10 mouse cellular contexts compared by ENCODE assay signal in genomic region chr1:168163521-168164233, GRCm38 (mm10).
A peak's percentile ranks its signal among the peaks of the same experiment; 100 is the strongest.
DNase-seq lines count a peak whose midpoint lies in the region; ATAC-seq lines count a peak whose summit lies in the region.
"Had no signal": no experiment of that assay in that cellular context is flagged by ENCODE, and none has a peak within 500 bp of the region (broad histone marks: within the 10 kb centered on the region; RNA-seq: fewer than 3 reads in every experiment).

No protein-coding gene starts in this region.

- intact Hi-C loops in left cerebral cortex, postnatal 14 days (cut with DNase I), result no loop called here

- no peaks in the 10 kb centered on the region for H3K27me3 ChIP-seq in kidney, embryonic 14.5 days (ENCODE audit: control insufficient read depth, insufficient read depth, low read length)
- H3K27me3 ChIP-seq in neural tube, embryonic 13.5 days, result no peaks in the 10 kb centered on the region
- H3K27me3 ChIP-seq in heart, embryonic 11.5 days (ENCODE audit: control insufficient read depth, insufficient read depth, low read length), result no peaks in the 10 kb centered on the region
- H3K27me3 ChIP-seq: embryonic facial prominence, embryonic 15.5 days; liver, embryonic 13.5 days had no signal

- ATAC-seq in kidney, embryonic 14.5 days (ENCODE audit: low FRiP score, low TSS enrichment), result no peak
- peak; percentile 71 for ATAC-seq in neural tube, embryonic 13.5 days (ENCODE audit: low read depth)
- no peak for ATAC-seq in cerebellum, adult (ENCODE audit: insufficient number of reproducible peaks, low FRiP score, low TSS enrichment)
- ATAC-seq in heart, embryonic 11.5 days (replicated peaks; ENCODE audit: insufficient number of reproducible peaks, low FRiP score, low TSS enrichment), result no peak

- WGBS in kidney, embryonic 14.5 days, result 33% methylated on average over 23 of the region's 23 CpGs
- 16% methylated on average over 23 of the region's 23 CpGs for WGBS in neural tube, embryonic 13.5 days
- 87% methylated on average over 23 of the region's 23 CpGs for WGBS in heart, embryonic 11.5 days (ENCODE audit: insufficient replicate concordance)

- no peaks in the 10 kb centered on the region for H3K9me3 ChIP-seq in kidney, embryonic 14.5 days (ENCODE audit: control insufficient read depth, low read length)
- H3K9me3 ChIP-seq in neural tube, embryonic 13.5 days, result no peaks in the 10 kb centered on the region
- no peaks in the 10 kb centered on the region for H3K9me3 ChIP-seq in heart, embryonic 11.5 days (replicated peaks; ENCODE audit: control insufficient read depth, low read length)
- H3K9me3 ChIP-seq: embryonic facial prominence, embryonic 15.5 days; liver, embryonic 13.5 days had no signal

- peaks cover 6% of the 10 kb centered on the region for H3K36me3 ChIP-seq in kidney, embryonic 14.5 days (ENCODE audit: control insufficient read depth, insufficient read depth, low read length)
- peaks cover 5% of the 10 kb centered on the region for H3K36me3 ChIP-seq in neural tube, embryonic 13.5 days
- H3K36me3 ChIP-seq in heart, embryonic 11.5 days (ENCODE audit: control insufficient read depth, insufficient read depth, low read length), result peaks cover 2% of the 10 kb centered on the region; the same call in 1 of the 2 replicates
- H3K36me3 ChIP-seq: liver, embryonic 13.5 days had no signal

- no peak overlapping the region for H3K27ac ChIP-seq in kidney, embryonic 14.5 days (ENCODE audit: low read depth, low read length)
- H3K27ac ChIP-seq in neural tube, embryonic 13.5 days (replicated peaks), result peak overlapping the region; percentile 78
- H3K27ac ChIP-seq in heart, embryonic 11.5 days (ENCODE audit: low read depth, low read length), result no peak overlapping the region
- H3K27ac ChIP-seq: embryonic facial prominence, embryonic 15.5 days; liver, embryonic 13.5 days had no signal

- H3K4me3 ChIP-seq in kidney, embryonic 14.5 days (ENCODE audit: low read length), result no peak overlapping the region
- H3K4me3 ChIP-seq in neural tube, embryonic 13.5 days, result peak overlapping the region; percentile 23
- H3K4me3 ChIP-seq in heart, embryonic 11.5 days (ENCODE audit: low read depth, low read length), result no peak overlapping the region
- H3K4me3 ChIP-seq: embryonic facial prominence, embryonic 15.5 days; liver, embryonic 13.5 days had no signal

- no peak overlapping the region for H3K9ac ChIP-seq in kidney, embryonic 14.5 days (ENCODE audit: low read depth, low read length)
- H3K9ac ChIP-seq in neural tube, embryonic 13.5 days, result peak overlapping the region; percentile 51
- no peak overlapping the region for H3K9ac ChIP-seq in heart, embryonic 11.5 days (ENCODE audit: low read depth, low read length)
- H3K9ac ChIP-seq: embryonic facial prominence, embryonic 15.5 days; liver, embryonic 13.5 days had no signal

- peak; percentile 68 for DNase-seq in embryo, embryonic 10 days (ENCODE audit: low spot score)
- no peak for DNase-seq in embryo, embryonic 9.5 days (ENCODE audit: extremely low spot score)
- peak; percentile 38 for DNase-seq in embryo, embryonic 11.5 days (ENCODE audit: low read depth, low spot score)
- no peak for DNase-seq in left cerebral cortex, postnatal 14 days (ENCODE audit: low spot score in 2 of 2)
- DNase-seq: liver, embryonic 13.5 days had no signal

- peak overlapping the region; percentile 15 for H3K4me2 ChIP-seq in kidney, embryonic 14.5 days (replicated peaks; ENCODE audit: low read depth, low read length)
- H3K4me2 ChIP-seq in neural tube, embryonic 13.5 days, result peak overlapping the region; percentile 52
- no peak overlapping the region for H3K4me2 ChIP-seq in heart, embryonic 11.5 days
- H3K4me2 ChIP-seq: embryonic facial prominence, embryonic 15.5 days; liver, embryonic 13.5 days had no signal

- peaks cover 12% of the 10 kb centered on the region for H3K4me1 ChIP-seq in kidney, embryonic 14.5 days (ENCODE audit: control insufficient read depth, insufficient read depth, low read length)
- peaks cover 43% of the 10 kb centered on the region for H3K4me1 ChIP-seq in neural tube, embryonic 13.5 days (replicated peaks)
- H3K4me1 ChIP-seq in heart, embryonic 11.5 days (ENCODE audit: control insufficient read depth, insufficient read depth, low read length), result peaks cover 14% of the 10 kb centered on the region
- H3K4me1 ChIP-seq: liver, embryonic 13.5 days had no signal

Comparison
In these comparisons a context has a peak if more than half of its experiments do, and no peak if none do; other contexts are left out.
1. DNase-seq: peak in embryo, embryonic 10 days (single experiment) and embryo, embryonic 11.5 days (single experiment); none in embryo, embryonic 9.5 days (single experiment) and left cerebral cortex, postnatal 14 days (0 of 2).